Mouse (Mus musculus): ENCODE data around the gene Myh3. TPM values are rescaled to one million over a fixed set of nuclear protein-coding genes. Genes with fewer than 3 reads are reported as not detected.

The Myh3 gene
- polyA plus RNA-seq, 1 experiment = not detected

GRCm38 (mm10) chr11:67076781-67077180, 1.3 kb upstream of the Myh3 start:
- no peak for DNase-seq (ENCODE audit: low read depth in 1 of 2, low spot score in 2 of 2)
- no peak overlapping the region for H3K4me3 ChIP-seq (ENCODE audit: extremely low read depth, insufficient read depth, insufficient read length)
- no peak overlapping the region for H3K27ac ChIP-seq (ENCODE audit: insufficient read depth, low read length)
- WGBS = 77% methylated on average over 5 of the region's 5 CpGs
- no peaks in the 10 kb centered on the region for H3K4me1 ChIP-seq (ENCODE audit: control insufficient read depth, insufficient read depth, insufficient read length)
- no peak for TF ChIP-seq CTCF (IDR thresholded peaks at IDR 0.05; ENCODE audit: extremely low read depth, insufficient read depth, insufficient read length, insufficient replicate concordance)
- no peaks in the 10 kb centered on the region for H3K27me3 ChIP-seq (ENCODE audit: control insufficient read depth, insufficient read depth, low read length)
- H3K36me3 ChIP-seq (ENCODE audit: control insufficient read depth, insufficient read depth, low read length) = no peaks in the 10 kb centered on the region

GRCm38 (mm10) chr11:67077435-67077834, 665 bp upstream of the Myh3 start:
- no peak overlapping the region for H3K4me3 ChIP-seq (ENCODE audit: extremely low read depth, insufficient read depth, insufficient read length)
- WGBS = 54% methylated on average over 3 of the region's 3 CpGs
- H3K36me3 ChIP-seq (ENCODE audit: control insufficient read depth, insufficient read depth, low read length) = no peaks in the 10 kb centered on the region
- no peak for DNase-seq (ENCODE audit: low read depth in 1 of 2, low spot score in 2 of 2)
- TF ChIP-seq CTCF (IDR thresholded peaks at IDR 0.05; ENCODE audit: extremely low read depth, insufficient read depth, insufficient read length, insufficient replicate concordance) (no peak), POLR2A (IDR thresholded peaks at IDR 0.05; ENCODE audit: low read depth, low read length) (no peak)
- no peaks in the 10 kb centered on the region for H3K27me3 ChIP-seq (ENCODE audit: control insufficient read depth, insufficient read depth, low read length)
- H3K4me1 ChIP-seq (ENCODE audit: control insufficient read depth, insufficient read depth, insufficient read length) = no peaks in the 10 kb centered on the region
- H3K27ac ChIP-seq (ENCODE audit: insufficient read depth, low read length) = no peak overlapping the region

GRCm38 (mm10) chr11:67078888-67079287, 788 bp downstream of the Myh3 start:
- 84% methylated on average over 6 of the region's 6 CpGs for WGBS
- Histone ChIP-seq H3K27me3 (ENCODE audit: control insufficient read depth, insufficient read depth, low read length) (no peaks in the 10 kb centered on the region), H3K36me3 (ENCODE audit: control insufficient read depth, insufficient read depth, low read length) (no peaks in the 10 kb centered on the region), H3K4me3 (ENCODE audit: extremely low read depth, insufficient read depth, insufficient read length) (no peak overlapping the region), H3K27ac (ENCODE audit: insufficient read depth, low read length) (no peak overlapping the region), H3K4me1 (ENCODE audit: control insufficient read depth, insufficient read depth, insufficient read length) (no peaks in the 10 kb centered on the region)
- no peak for DNase-seq (ENCODE audit: low read depth in 1 of 2, low spot score in 2 of 2)
- TF ChIP-seq POLR2A (IDR thresholded peaks at IDR 0.05; ENCODE audit: low read depth, low read length) = no peak
- TF ChIP-seq CTCF (IDR thresholded peaks at IDR 0.05; ENCODE audit: extremely low read depth, insufficient read depth, insufficient read length, insufficient replicate concordance) = no peak

GRCm38 (mm10) chr11:67079740-67080139, 1.6 kb downstream of the Myh3 start:
- TF ChIP-seq POLR2A (IDR thresholded peaks at IDR 0.05; ENCODE audit: low read depth, low read length) (no peak), CTCF (IDR thresholded peaks at IDR 0.05; ENCODE audit: extremely low read depth, insufficient read depth, insufficient read length, insufficient replicate concordance) (no peak)
- 77% methylated on average over 11 of the region's 11 CpGs for WGBS
- Histone ChIP-seq H3K4me1 (ENCODE audit: control insufficient read depth, insufficient read depth, insufficient read length) (no peaks in the 10 kb centered on the region), H3K4me3 (ENCODE audit: extremely low read depth, insufficient read depth, insufficient read length) (no peak overlapping the region), H3K27ac (ENCODE audit: insufficient read depth, low read length) (no peak overlapping the region), H3K36me3 (ENCODE audit: control insufficient read depth, insufficient read depth, low read length) (no peaks in the 10 kb centered on the region), H3K27me3 (ENCODE audit: control insufficient read depth, insufficient read depth, low read length) (no peaks in the 10 kb centered on the region)
- DNase-seq (ENCODE audit: low read depth in 1 of 2, low spot score in 2 of 2) = no peak

GRCm38 (mm10) chr11:67080168-67080567, 2.1 kb downstream of the Myh3 start:
- H3K4me3 ChIP-seq (ENCODE audit: extremely low read depth, insufficient read depth, insufficient read length) = no peak overlapping the region
- 5% methylated on average over 3 of the region's 3 CpGs for WGBS

GRCm38 (mm10) chr11:67081125-67081649, 3.1 kb downstream of the Myh3 start:
- DNase-seq (ENCODE audit: low read depth in 1 of 2, low spot score in 2 of 2) = no peak
- WGBS = 11% methylated on average over 11 of the region's 11 CpGs

More at GRCm38 (mm10) chr11:67080168-67080567, 2.1 kb downstream of the Myh3 start:
- no peaks in the 10 kb centered on the region for H3K27me3 ChIP-seq (ENCODE audit: control insufficient read depth, insufficient read depth, low read length)
- no peaks in the 10 kb centered on the region for H3K4me1 ChIP-seq (ENCODE audit: control insufficient read depth, insufficient read depth, insufficient read length)
- no peak overlapping the region for H3K27ac ChIP-seq (ENCODE audit: insufficient read depth, low read length)
- TF ChIP-seq CTCF (IDR thresholded peaks at IDR 0.05; ENCODE audit: extremely low read depth, insufficient read depth, insufficient read length, insufficient replicate concordance) (peak; percentile 27; the same call in 1 of the 2 replicates), POLR2A (IDR thresholded peaks at IDR 0.05; ENCODE audit: low read depth, low read length) (no peak)
- peak in 1 of 2 experiments; percentile 40 for DNase-seq (ENCODE audit: low read depth in 1 of 2, low spot score in 2 of 2)
- H3K36me3 ChIP-seq (ENCODE audit: control insufficient read depth, insufficient read depth, low read length) = no peaks in the 10 kb centered on the region

GRCm38 (mm10) chr11:67082188-67082587, 4.1 kb downstream of the Myh3 start:
- Histone ChIP-seq H3K27me3 (ENCODE audit: control insufficient read depth, insufficient read depth, low read length) (no peaks in the 10 kb centered on the region), H3K4me3 (ENCODE audit: extremely low read depth, insufficient read depth, insufficient read length) (no peak overlapping the region), H3K4me1 (ENCODE audit: control insufficient read depth, insufficient read depth, insufficient read length) (no peaks in the 10 kb centered on the region), H3K36me3 (ENCODE audit: control insufficient read depth, insufficient read depth, low read length) (no peaks in the 10 kb centered on the region), H3K27ac (ENCODE audit: insufficient read depth, low read length) (no peak overlapping the region)
- DNase-seq (ENCODE audit: low read depth in 1 of 2, low spot score in 2 of 2) = no peak
- 84% methylated on average over 7 of the region's 7 CpGs for WGBS
- no peak for TF ChIP-seq CTCF (IDR thresholded peaks at IDR 0.05; ENCODE audit: extremely low read depth, insufficient read depth, insufficient read length, insufficient replicate concordance)
- TF ChIP-seq POLR2A (IDR thresholded peaks at IDR 0.05; ENCODE audit: low read depth, low read length) = no peak

More at GRCm38 (mm10) chr11:67081125-67081649, 3.1 kb downstream of the Myh3 start:
- no peaks in the 10 kb centered on the region for H3K4me1 ChIP-seq (ENCODE audit: control insufficient read depth, insufficient read depth, insufficient read length)
- no peak overlapping the region for H3K27ac ChIP-seq (ENCODE audit: insufficient read depth, low read length)
- no peak overlapping the region for H3K4me3 ChIP-seq (ENCODE audit: extremely low read depth, insufficient read depth, insufficient read length)
- no peak for TF ChIP-seq POLR2A (IDR thresholded peaks at IDR 0.05; ENCODE audit: low read depth, low read length)
- no peak for TF ChIP-seq CTCF (IDR thresholded peaks at IDR 0.05; ENCODE audit: extremely low read depth, insufficient read depth, insufficient read length, insufficient replicate concordance)
- H3K36me3 ChIP-seq (ENCODE audit: control insufficient read depth, insufficient read depth, low read length) = no peaks in the 10 kb centered on the region
- no peaks in the 10 kb centered on the region for H3K27me3 ChIP-seq (ENCODE audit: control insufficient read depth, insufficient read depth, low read length)

Measured in spleen, adult 2 months (tissue).